Mouse (Mus musculus): ENCODE measurements around the gene Ccr8.
A peak's percentile ranks its signal among the peaks of the same experiment; 100 is the strongest.

Gene Ccr8

DNA sequence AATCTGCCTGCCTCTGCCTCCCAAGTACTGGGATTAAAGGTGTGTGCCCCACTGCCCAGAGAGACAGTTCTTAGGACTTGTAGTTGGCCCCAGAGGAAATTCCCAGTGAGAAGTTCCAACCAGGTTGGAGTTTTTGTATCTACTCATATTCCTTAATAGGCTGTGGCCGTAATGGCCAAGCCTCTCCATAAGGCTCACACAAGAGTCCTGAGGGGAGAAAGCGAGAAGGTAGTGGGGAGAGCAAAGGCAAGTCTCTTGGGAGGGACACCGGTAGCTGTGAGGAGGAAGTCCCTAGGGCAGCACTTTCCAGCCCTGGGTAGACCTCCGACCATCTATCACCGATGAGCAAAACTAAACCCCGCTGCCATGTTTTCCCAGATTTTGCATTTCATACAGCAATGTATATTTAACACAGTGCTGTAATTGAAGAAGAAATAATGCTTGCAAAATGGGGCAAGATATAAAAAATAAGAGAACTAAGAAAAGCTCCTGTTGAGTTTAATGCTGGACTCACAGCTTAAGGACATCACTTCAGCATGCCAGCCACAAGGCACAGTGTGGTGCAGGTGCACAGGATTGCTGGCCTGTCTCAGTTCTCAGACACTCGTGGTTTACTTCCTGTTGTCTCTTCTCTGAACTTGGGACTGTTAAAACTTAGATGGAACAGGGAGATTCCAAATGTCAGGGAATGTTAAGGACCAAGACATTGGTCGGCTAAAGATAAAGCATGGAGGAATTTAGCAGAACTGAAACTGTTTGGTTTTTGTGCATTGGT, 41.3 kb downstream of the Ccr8 start:
- DNase-seq (ENCODE audit: low spot score): no peak

DNA sequence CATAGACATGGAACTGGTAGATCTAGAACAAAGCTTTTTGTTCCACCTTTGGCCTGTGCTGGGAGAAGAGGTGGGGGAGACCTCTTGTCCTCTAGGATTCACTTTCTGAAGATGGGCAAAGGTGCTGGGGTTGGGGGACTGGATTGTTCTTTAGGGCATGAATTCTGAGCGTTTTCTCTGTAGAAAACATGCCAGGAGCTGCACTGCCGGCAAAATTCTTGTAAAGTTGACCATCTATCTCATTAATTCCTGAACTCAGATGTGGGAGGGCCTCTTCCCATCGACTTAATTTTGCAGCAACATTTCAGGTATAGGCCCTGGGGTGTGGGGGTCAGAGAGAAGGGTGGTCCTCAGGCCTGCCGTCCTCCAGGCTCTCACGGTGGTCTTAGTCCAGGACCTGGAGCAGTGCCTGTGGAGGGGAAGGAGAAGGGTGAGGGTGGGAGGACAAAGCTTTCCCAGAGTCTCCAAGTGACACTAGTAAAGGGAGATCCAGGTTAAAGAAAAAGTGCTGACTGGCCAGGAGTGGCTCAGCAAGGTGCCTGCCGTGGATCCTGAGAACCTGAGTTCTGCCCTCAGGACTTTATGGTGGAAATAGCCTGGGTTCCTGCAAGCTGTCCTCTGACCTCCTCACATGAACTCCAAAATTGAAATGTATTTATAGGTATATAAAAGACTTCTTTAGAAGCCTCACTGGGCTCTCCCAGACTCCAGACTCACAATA, 42.0 kb downstream of the Ccr8 start:
- DNase-seq (ENCODE audit: low spot score): no peak

DNA sequence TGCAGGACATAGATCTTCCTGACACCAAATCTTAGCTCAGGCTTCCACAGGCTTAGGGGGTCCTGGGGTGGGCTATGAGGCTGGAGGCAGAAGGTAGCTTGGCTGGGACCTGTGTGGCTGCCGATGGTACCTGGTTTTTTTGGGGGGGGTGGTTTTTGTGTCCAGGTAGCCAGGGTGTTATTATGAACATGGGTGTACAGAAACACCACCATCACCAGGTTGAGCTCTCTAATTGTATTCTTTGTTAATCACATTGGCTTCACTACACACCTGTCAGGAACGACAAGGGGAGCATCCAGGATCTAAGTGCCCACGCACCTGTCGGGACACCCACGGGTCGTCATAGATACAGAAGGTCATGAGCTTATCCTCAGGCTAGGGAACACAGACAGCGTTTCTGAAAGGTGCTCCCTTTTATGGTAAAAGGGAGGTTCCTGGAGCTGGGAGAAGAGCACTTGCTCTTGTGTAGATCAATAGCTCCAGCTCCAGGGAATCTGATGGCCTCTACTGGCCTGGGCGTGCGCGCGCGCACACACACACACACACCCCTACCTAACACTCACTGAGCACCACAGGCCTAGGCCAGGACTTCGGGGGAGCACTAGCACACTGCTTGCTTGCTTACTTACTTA, 42.7 kb downstream of the Ccr8 start:
- no peak for DNase-seq (ENCODE audit: low spot score)

DNA sequence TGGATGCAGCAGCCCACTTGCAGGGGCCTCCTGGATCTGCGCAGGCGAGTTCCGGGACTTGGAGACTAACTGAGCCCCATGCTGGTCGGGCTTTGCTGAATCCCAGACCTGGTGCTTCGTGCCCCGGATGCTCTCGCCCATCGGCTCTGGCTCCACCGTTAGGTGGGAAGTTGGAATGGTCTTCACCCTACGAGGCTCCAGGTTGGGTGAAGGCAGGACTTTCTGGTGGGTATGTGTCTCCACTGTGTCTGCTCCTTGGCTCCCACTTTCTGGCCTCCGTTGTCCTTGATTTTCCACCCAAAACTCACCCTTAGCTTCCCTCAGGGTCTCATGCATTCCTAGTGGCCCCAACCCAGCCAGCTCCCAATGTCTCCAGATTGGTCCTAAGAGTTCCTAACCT, 43.5 kb downstream of the Ccr8 start:
- no peak for DNase-seq (ENCODE audit: low spot score)

DNA sequence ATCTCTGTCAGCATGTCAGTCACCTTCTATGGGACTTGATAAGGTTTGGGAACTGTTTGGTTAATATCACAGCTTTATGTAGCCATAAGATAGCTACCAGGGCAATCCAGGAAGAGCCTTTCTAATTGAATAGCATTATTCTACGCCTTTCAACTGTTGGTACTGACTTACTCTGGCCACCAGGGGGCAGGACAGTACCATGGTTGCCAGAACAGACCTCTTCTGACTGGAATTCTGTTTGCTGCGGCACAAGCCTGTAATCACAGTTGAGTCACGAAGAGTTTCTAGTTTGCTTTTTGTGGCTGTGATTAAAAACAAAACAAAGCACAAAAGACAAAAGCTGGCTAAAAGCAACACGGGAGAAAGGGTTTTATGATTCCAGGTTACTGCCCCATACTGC, 48.7 kb downstream of the Ccr8 start:
- peak; percentile 44 for DNase-seq (ENCODE audit: low spot score)

DNA sequence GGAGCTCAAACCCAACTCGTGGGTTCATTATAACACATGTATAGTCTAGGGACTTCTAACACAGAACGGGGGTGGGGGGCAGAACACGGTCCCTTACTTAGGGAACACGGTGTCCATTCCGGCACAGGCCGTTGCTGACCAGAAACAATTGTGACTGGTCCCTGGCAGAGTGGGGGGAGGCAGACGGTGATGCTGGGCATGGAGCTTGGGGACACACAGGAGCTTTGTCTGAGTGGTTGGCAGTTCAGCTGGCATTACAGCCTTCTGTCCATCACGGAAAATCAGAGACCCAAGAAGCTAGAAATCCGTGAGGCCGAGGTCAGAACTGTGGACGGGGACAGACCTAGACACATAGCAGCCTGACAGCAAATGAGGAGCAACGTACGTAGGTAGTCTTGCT, 52.6 kb downstream of the Ccr8 start:
- no peak for DNase-seq (ENCODE audit: low spot score)
